Mouse (Mus musculus) cerebellum, adult (tissue): Measurements from ENCODE around the gene Ticrr.

Experiments used
- ATAC-seq: cut with Nextera tagmentation; 2 replicates; pipeline ENCODE4 v1.9.2; 2017; ENCODE audit warnings: mild to moderate bottlenecking, moderate library complexity, mixed read lengths; ENCODE audit not compliant: insufficient number of reproducible peaks, low FRiP score, low TSS enrichment

The Ticrr gene

DNA sequence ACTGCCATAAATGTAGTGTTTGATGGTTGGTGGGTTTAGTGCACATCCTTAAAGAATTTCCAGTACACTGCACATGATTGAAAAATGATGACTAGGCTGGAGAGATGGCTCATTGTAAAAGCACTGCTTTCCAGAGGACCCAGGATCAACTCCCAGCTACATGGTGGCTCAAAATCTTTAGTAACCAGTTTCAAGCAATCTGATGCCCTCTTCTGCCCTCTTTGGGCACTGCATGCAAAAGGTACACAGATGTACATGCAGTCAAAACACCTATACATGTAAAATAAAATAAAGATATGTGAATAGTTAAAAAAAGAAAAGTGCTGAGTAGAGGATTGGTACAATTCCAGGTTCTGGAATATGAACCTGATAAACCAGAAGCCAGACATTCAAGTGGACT is 19.2 kb downstream of the Ticrr start:
- no peak for ATAC-seq

DNA sequence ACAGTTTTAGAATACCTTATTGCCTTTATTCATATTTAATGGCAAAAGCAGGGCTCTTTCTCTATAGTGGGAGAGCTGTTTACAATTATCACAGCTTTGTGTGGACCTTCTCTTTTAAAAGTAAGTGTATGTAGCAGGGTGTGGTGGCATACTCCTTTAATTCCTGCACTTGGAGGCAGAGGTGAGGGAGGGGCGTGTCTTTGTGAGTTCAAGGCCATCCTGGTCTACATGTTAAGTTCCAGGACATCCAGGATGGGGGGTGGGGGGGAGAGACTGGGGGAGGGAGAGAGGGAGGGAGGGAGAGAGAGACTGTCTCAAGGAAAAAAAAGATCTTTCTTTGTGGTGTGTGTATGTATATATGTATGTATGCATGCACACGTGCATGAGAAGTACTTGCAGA is 20.2 kb downstream of the Ticrr start:
- no peak for ATAC-seq

DNA sequence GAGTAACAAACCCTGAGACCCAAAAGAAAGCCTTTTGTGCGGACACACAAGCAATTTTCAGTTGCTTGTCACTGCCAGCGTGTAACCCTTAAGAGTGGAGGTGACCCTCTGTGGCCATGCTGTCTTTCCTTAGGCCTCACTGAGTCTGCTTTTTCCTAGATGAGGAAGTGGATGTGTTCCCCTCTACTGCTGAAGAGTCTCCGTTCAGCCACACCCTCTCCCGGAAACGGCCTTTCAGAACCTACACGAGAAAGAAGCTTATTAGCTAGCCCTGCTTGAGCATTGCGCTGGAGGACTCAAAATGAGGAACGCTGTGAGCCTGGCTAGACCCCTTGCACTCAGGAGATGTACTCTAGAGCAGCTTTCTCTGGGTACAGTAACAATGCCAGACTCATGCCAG is 36.5 kb downstream of the Ticrr start:
- ATAC-seq: no peak

DNA sequence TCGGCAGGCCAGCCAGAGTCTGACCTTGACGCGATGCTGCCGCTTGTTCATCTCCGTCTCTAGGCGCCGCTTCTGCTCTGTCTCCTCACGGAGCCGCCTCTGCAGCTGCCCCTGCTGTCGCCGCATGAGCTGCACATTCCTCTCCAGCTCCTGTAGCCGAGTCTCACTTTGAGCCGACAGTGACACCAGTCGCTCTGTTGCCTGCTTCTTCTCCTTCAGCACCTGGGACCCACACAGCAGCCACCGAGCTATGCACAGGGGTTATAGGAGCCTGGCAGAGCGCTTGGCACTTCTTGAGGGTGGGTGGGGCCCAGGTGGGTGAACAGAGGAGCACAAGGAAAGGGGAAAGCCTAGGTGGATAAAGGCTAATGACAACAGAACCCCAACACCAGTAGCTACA is 42.8 kb downstream of the Ticrr start:
- no peak for ATAC-seq

DNA sequence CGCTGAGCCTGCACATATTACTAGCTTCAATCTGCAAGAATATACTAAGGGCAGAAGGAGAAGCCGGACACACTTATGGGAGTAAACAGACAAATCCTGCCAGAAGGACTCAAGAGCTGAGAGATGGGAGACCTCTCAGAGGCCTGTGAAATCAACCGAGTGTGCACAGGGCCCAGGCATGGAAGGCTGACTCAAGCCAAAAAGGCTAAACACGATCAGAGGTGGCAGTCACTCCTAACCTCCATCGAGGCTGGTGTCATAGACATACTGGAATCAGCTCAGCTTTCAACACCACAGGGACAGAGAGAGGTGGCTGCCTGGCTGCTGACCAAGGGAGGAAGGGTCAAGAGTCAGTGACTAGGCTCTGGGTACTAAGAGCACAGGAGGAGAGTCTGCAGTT is 45.2 kb downstream of the Ticrr start:
- ATAC-seq: no peak

DNA sequence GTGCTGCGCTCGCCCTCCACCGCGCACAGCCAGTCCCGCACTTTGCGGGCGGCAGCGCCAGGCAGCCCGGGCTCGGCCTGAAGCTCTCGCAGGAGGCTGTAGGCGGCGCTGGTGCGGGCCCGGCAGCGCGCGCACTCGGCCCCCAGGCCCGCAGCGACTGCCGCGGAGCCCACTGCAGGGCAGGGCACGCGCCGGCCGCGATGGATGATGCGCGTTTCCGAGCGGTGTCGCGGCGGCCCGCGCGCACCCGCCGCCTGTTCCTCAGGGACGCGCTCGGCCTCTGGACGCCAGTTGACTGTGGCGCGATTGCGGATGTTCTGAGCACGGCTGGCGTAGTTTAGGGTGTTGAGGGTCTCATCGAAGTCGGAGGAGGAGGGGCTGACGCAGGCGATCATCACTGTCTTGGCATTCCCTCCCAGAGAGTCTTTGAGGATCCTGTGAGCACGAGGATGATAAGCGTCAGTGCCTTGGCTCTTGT is 50.2 kb downstream of the Ticrr start:
- peak; percentile 77 for ATAC-seq

DNA sequence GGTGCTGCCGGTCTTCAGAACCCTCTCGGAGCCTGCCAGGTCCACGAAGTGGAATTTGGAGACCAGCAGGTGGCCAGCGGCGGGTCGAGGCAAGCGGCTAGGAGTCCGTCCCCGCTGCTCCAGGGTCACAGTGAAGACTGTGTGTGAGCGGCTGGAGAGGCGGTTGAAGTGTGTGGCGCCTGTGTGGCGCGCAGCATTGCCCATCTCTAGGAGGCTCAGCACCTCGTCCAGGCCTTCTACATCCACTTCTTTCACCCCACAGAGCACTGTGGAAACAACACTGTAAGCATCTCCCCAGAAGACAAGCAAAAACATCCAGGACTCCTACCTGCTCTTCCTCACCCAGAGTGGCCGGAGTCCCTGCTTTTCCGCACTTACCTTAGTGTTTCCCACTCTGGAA is 50.8 kb downstream of the Ticrr start:
- ATAC-seq: no peak

DNA sequence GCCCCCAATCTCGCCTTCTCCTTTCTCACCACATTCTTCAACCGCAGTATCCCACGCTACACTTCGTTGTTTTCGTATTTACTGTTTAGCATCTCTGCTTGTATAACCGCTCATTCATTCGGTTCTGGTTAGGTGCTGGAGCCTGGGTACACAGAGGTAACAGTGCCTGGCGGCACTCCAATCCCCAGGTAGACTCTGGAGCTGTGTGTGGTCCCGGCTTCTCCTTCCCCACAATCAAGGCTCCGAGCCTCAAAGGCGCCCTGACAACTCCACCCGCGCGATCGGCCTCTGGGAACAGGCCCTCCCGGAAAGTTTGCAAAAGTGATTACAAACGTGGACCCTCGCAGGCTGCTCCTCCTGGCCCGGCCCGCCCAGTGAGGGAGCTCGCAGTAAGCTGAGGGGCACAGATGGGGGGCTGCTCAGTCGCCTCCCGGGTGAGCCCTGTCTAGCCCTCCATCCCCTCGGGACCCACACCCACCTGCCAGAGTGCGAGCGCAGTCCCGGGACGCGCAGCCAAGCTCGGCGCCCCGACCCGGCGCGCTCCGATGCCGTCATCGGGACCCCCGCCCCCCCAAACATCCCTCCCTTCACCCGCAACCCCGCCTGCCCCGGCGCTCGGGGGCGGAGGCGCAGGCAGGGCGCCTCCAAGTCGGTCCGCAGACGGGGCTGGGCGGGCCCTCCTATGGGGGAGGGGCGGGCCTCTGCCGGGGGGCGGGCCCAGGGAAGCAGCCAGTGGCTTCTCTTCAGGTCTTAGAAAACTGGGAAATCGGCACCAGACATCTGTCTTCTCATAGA is 55.4 kb downstream of the Ticrr start, which contains the start of gene Kif7:
Kif7 (minus strand) TSS at position 534 of the 795 bp plus-strand sequence.
- ATAC-seq: no peak

DNA sequence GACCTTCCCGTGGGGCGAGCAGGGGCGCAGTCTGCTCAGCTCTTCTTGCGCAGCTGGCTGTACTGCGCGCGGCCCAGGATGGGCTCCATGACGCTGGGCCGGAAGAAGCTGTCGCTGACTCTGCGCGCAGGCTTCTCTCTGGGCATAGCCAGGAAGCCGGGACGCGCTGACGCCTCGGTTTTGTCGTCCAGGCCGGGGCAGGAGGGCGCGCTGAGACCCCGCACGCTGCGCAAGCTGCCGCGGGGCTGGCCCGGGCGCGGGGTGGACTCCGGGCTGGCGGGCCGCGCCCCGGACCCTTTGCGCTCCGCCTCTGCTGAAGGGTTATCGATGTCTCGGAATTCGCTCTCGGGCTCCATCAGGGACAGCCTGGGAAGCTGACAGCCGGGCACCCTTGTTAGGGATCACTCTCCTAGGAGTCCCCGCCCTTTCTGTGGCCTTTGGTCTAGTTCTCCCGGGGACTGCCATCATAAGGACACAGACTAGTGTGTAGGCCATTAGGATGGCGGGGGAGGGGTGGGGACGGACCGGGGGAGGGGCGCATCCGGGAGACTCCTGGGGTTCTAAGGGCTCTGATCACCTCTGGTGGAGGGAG is 61.5 kb downstream of the Ticrr start:
- ATAC-seq: no peak

DNA sequence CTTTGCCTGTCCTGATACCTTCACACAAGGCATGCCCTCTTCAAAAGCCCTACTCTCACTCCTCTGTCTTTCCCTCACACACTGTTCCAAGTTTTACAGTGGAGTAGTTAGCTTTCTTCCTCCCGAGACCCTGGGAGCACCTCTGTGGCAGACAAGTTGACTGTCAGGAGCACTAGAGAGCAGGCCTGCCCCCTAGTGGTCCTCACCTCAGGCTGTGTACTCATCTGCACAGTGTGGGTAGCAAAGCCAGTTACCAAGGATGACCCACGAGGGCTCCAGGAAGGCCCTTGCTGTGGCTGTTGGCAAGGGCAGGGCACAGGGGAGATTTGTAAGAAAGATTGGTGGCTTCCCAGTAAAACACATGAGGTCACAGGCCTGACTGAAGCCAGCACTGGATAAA is 67.1 kb downstream of the Ticrr start:
- ATAC-seq: no peak

DNA sequence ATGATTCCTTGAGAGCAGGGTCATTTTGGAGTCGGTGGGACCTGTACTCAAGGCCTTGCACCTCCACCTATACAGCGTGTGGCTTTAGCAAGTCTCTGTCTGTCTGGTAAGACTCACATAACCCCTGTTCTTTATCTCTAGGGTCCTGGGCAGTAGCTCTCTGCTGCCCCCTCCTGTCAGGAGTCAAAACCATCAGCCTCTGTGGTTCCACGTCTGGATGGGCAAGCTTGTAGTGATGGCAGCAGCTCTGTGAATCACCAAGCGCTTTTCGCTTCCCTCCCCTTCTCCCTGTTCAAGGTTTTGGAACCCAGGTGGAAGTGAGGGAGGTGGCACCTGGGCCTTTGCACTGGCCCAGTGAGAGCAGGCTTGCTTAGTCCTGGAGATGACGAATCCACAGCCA is 68.2 kb downstream of the Ticrr start:
- ATAC-seq: no peak

DNA sequence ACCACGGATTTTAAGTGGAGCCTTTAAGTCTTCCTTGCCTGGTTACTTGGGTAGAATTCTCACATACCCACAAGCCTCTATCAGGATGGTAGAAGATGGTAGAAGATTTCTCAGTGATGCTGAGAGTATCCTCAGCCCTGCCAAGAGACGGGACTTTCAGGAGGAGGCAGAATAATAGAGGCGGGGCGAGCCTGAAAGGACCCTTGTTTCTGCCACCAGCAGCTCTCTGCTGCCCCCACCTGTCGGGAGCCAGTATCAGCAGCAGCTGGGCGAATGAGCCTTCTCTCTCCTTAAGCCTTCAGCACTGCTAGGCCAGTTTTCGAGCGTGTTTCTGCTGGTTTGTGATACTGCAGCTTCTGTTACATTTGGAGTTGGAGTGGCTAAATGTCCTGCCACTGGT is 69.2 kb downstream of the Ticrr start:
- ATAC-seq: no peak

DNA sequence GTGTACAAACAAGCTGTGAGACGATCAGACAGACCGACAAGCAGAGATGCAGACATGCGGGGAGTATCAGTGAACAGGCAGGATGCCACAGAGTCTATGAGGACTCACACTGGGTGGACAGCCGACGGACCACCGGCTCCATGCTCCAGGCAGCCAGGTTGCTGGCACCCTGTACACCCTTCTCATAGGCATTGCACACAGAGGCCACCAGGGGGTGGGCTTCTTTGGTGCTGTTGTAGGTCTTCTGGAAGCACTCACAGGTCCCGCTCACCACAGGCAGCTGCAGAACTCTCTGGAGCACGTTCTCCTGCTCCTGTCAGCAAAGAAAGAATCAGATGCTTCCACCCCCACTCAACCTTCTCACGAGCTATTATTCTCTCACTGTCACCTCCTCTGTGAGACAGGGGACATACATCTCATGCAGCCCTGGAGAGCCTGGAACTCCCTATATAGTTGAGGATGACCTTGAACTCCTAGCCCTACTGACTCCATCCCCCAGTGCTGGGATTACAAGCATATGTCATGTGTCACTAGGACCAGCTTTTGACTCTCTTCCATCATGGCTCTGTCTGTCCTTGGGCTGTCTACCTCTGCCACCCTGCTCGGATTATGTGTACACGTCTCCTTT is 69.9 kb downstream of the Ticrr start:
- ATAC-seq: no peak

DNA sequence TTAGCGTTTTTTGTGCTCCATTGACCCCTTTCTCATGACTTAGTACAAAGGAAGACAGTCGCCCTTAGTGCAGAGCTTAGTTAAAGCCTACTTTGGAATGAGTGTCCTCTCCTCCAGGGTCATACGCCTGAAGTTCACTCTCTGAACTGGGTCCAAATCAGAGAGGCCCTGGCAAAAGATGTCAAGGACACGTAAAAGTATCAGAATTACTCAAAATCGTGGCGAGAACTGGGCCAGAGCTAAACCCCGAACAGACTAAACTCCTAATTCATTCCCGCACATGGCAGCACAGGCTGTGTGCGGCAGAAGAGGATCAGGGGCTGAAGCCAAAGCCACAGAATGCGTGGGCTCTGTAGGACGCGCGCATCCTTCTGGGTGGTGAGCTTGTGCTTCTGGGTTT is 71.4 kb downstream of the Ticrr start:
- no peak for ATAC-seq

DNA sequence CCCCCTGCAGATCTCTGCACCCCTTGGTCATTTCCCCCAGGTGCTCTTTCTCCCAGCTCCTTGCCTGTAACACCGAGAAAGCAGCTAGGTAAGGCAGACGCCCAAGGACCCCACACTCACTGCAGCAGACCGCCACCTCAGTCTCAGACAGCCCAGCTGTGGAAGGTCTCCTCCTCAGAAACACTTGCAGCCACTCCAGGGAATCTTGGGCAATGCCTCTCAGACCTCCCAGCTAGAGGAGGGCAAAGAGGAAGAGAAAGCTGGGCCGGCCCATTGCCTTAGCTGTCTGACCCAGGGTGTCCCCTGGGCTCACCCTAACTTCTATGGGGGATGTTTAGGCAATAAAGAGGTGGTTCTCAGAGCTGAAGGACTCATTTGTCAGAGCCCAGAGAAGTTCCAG is 72.6 kb downstream of the Ticrr start, which contains the start of gene Plin1:
Plin1 (minus strand) TSS at position 282 of the 400 bp plus-strand sequence.
- no peak for ATAC-seq

DNA sequence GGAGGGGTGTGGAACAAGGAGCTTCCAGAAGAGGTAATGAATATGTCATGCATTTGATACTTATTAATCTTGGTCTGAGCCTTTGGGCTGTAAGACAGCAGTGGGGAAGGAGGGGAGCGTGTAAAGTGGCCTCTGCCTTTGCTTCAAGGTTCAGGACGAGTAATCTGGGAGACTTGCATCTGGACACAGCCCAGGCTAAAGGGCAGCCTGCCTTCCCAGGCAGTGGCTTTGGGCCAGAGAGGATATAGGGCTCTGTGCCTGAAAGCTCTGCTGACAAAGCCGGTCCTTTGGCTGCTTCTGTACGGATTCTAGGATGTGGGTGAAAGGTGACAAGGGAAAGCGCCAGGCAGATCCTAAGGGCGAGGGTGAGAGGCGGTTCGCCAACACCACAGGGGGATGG is 74.6 kb downstream of the Ticrr start:
- no peak for ATAC-seq

DNA sequence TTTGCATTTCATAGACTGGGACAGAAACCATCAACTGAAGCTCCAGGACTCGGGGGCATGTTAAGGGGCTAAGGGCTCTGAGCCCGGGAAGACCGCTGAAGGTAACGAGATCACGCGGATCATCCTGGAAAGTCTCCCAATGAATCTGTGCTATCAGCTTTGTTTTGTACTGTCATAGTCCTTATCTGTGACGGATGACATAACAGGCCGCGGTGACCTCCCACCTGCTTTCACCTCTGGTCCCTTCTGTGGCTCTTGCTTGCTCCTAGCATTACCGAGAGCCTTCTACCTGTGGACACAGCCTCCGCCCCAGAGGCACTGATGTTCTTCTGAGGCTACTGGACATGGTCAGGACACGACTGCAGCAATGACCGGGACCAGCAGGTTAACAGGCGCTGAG is 76.5 kb downstream of the Ticrr start:
- no peak for ATAC-seq

DNA sequence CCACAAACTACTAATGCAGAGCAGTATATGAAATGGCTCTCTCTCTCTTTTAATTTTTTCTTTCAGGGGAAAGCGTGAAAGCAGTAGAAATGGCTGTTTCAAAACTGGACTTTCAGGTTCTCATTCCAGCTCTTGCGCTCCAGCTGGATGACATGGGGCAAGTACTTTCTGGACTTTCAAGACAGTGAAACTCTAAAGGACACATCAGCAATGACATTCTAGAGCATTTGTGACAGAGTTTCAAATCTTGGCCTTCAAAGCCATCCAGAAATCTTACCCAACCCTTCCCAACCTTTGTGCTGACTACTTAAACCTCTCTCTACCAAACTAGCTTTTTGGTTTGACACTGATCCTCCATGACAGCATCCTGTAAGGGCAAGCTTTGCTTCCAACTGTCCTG is 78.9 kb downstream of the Ticrr start:
- no peak for ATAC-seq

DNA sequence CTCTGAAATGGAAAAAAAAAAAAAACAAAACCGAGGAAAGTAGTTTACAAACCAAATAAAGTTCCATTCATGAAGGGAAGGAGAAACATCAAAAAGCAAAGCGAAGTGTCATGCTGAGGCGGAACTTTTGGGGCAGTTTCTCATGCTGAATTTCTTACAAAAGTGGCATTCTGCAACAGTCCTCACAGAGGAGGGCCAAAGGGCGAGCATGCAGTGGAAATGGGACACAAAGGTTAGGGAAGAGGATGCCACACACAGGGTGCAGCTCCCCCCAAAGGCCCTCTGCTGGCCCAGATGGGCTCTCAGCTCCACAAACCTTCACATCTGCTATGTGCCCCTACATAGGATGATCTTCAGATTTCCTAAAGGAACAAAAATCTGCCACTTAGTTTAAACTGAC is 80.3 kb downstream of the Ticrr start:
- ATAC-seq: no peak

DNA sequence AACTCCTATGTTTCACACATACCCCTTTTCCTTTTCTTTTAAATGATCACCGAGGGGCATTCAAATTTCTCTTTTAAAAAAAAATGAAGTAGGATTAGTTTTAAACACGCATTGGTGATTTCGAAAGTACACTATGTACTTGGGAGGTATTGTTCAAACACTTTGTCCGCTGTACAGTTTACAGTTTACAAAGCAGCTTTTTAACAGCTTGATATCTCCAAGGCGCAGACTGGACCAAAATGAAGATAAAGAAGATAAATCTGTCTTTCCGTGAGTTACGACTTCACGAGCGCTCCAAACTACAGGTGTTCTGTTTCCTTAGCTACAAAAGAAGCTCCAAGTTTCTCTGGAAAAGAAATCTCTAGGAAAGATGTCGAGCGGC is 82.3 kb downstream of the Ticrr start:
- no peak for ATAC-seq

DNA sequence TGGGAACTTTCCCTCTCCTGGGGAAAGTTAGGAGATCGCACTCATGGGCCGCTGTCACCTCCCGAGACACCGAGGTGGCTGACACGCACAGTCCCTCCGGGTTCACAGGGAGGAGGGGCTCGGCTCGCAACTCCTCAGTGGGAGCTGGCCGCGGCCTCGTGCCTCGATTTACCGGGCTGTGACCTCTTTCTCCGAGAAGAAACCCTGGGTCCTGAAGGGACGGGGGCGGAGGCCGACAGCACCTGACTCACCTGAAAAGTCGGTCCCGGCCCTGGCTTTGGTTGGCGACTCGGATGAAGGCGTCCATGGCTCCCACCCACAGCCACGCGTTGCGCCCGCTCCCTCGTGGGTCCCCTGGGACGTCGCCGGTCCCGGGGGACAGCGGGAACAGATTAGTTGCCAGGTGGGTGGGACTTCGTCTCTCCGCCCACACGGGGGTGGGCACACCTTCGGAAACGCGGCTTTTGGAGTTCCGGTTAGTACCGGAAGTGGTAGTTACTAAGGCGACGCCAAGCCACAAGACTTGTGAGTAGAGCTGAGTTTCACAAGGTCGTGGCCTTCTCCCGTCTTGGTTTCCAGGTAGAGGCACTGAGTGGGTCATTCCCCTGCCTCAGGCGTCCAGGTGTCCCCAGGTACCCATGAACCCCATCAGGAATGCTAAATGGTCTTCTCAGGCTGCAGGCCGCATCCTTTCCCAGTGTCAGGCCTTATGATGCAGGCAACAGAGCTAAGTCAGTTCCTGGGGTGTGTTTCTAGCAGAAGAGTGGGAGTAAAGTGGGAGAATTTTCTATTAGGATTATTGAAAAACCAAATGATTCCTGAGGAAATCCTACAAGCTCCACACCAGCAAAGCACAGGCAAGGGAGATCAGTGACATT is 82.9 kb downstream of the Ticrr start, which contains the start of the genes Pex11a and Wdr93:
Pex11a (minus strand) TSS at position 473 of the 878 bp plus-strand sequence.
Wdr93 (plus strand) TSS at position 505 of the 878 bp plus-strand sequence.
- ATAC-seq: peak; percentile 80
